Mouse (Mus musculus): ENCODE results near the gene Nudt9.

DNA sequence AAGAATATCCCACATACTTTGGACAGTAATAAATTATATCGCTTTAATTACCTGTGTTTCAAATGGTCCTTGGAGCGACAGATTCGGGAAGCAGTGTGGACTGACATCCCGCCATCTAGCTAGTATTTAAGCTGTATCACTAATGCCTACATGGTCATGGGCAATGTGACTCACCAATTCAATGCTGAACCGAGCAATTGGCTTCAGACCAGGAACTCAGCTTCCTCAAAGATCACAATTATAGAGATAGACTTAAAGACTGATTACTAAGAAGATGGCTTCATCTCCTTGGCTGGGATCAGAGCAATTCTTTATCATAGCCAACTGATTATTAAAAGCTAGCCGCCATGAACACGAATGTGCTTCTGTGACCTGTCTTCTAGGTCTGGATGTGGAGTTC lies 31.4 kb downstream of the Nudt9 start, which contains the start of gene Gm17660:
- TF ChIP-seq CTCF (IDR thresholded peaks at IDR 0.05; ENCODE audit: borderline replicate concordance, insufficient read depth, low read length) (no peak), POLR2A (IDR thresholded peaks at IDR 0.05; ENCODE audit: low read depth, low read length) (no peak)
